Mouse (Mus musculus): Measurements from ENCODE around the gene Acot5. TPM values are rescaled to one million over a fixed set of nuclear protein-coding genes. Genes with fewer than 3 reads are reported as not detected.

Acot5 gene
- total RNA-seq, 2 experiments from 2014 or later = 7.9 to 9.1 TPM

Other genes with a start within 250 kb of the Acot5 start
- gene Numb, start 147.4 kb upstream of the Acot5 start, total RNA-seq (2021) = 10 to 100 TPM; 34.5 to 42.3 TPM
- 10 to 100 TPM; 14.4 to 15.3 TPM for gene Riox1, start 118.7 kb upstream of the Acot5 start, total RNA-seq (2021)
- not detected for gene Heatr4, start 84.5 kb upstream of the Acot5 start, total RNA-seq (2021)
- gene Acot2, start 81.5 kb upstream of the Acot5 start, total RNA-seq (2021) = 10 to 100 TPM; 14.9 to 16.4 TPM
- gene Acot1, start 59.8 kb upstream of the Acot5 start, total RNA-seq (2021) = 10 to 100 TPM; 23.1 to 25.4 TPM
- gene Acot4, start 30.9 kb upstream of the Acot5 start, total RNA-seq (2021) = 1 to 10 TPM; 1.8 to 2.4 TPM
- 1 to 10 TPM in 1 of 2 experiments, not detected in 1; 1.3 TPM for gene Gm49366, start 30.4 kb upstream of the Acot5 start, total RNA-seq (2021)
- gene Acot3, start 17.2 kb upstream of the Acot5 start, total RNA-seq (2021) = 1 to 10 TPM; 2.1 TPM
- 1 to 10 TPM; 4.6 to 5.0 TPM for gene Acot6, start 31.3 kb downstream of the Acot5 start, total RNA-seq (2021)
- gene Dnal1, start 45.0 kb downstream of the Acot5 start, total RNA-seq (2021) = 100 to 1,000 TPM; 104 to 112 TPM
- 1 to 10 TPM; 2.3 to 2.8 TPM for gene Pnma1, start 79.2 kb downstream of the Acot5 start, total RNA-seq (2021)
- gene Elmsan1, start 149.6 kb downstream of the Acot5 start, total RNA-seq (2021) = 10 to 100 TPM; 21.0 to 24.1 TPM
- 10 to 100 TPM; 38.2 to 40.3 TPM for gene Ptgr2, start 215.9 kb downstream of the Acot5 start, total RNA-seq (2021)
- gene Zfp410, start 247.5 kb downstream of the Acot5 start, total RNA-seq (2021) = 10 to 100 TPM; 38.5 to 42.4 TPM